In the genomic region with DNA sequence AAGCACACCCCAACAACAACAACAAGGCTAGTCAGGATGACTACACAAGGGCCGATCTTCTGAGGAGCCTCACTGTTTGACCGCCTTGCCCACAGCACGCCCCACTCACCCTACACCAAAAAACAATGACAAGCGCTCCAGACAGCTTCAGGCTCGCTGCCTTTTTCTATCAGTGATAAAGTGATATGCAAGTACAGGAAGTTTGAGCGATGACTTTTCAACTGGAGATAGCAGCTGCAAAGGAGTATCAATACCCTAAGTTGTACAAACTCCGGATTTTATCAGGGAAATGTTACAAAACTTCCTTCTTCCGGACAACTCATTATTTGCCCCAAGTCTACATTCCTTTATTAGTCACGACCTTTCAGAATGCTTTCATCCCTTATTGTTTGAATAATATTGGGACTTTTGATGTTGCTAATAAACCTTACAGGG, we compare ENCODE assay signal across 8 mouse cellular contexts. TPM values are rescaled to one million over a fixed set of nuclear protein-coding genes. Genes with fewer than 3 reads are reported as not detected.
DNase-seq lines count a peak whose midpoint lies in the region; ATAC-seq and TF ChIP-seq lines count a peak whose summit lies in the region.

No protein-coding gene starts in this region.

- H3K9ac ChIP-seq in lung, embryonic 14.5 days = peak overlapping the region; percentile 99
- peak overlapping the region; percentile 99 for H3K9ac ChIP-seq in hindbrain, embryonic 16.5 days (ENCODE audit: low read depth, low read length)
- peak overlapping the region; percentile 97 for H3K9ac ChIP-seq in midbrain, embryonic 13.5 days (replicated peaks)

- peak; percentile 29 for DNase-seq in lung, embryonic 14.5 days
- DNase-seq in lung, postnatal 10 days = no peak
- peak; percentile 17 for DNase-seq in c-Kit-positive CD71-positive TER-119-negative erythroid progenitor cells, embryonic 14.5 days (ENCODE audit: low read depth)
- no peak for DNase-seq in spleen, postnatal 14 days (ENCODE audit: low spot score in 2 of 2)
- no peak for DNase-seq in layer of hippocampus, postnatal 25 days (ENCODE audit: extremely low spot score in 1 of 2, low spot score in 1 of 2)

- no peak overlapping the region for H3K27ac ChIP-seq in lung, embryonic 14.5 days (ENCODE audit: low read depth)
- H3K27ac ChIP-seq in hindbrain, embryonic 16.5 days (ENCODE audit: low read depth, low read length) = no peak overlapping the region
- H3K27ac ChIP-seq in midbrain, embryonic 13.5 days = no peak overlapping the region

- H3K4me2 ChIP-seq in lung, embryonic 14.5 days = peak overlapping the region; percentile 93
- H3K4me2 ChIP-seq in hindbrain, embryonic 16.5 days (ENCODE audit: low read length) = peak overlapping the region; percentile 80
- H3K4me2 ChIP-seq in midbrain, embryonic 13.5 days (replicated peaks) = peak overlapping the region; percentile 94

- no peaks in the 10 kb centered on the region for H3K36me3 ChIP-seq in lung, embryonic 14.5 days (ENCODE audit: insufficient read depth)
- no peaks in the 10 kb centered on the region for H3K36me3 ChIP-seq in hindbrain, embryonic 16.5 days (ENCODE audit: control insufficient read depth, insufficient read depth, low read length)
- no peaks in the 10 kb centered on the region; the same call in 1 of the 2 replicates for H3K36me3 ChIP-seq in midbrain, embryonic 13.5 days

- no peaks in the 10 kb centered on the region for H3K27me3 ChIP-seq in lung, embryonic 14.5 days (ENCODE audit: insufficient read depth, low read length)
- no peaks in the 10 kb centered on the region for H3K27me3 ChIP-seq in hindbrain, embryonic 16.5 days (replicated peaks; ENCODE audit: control insufficient read depth, insufficient read depth, low read length)
- peaks cover 30% of the 10 kb centered on the region for H3K27me3 ChIP-seq in midbrain, embryonic 13.5 days

- H3K4me3 ChIP-seq in lung, embryonic 14.5 days (ENCODE audit: low read depth, low read length) = peak overlapping the region; percentile 96
- H3K4me3 ChIP-seq in hindbrain, embryonic 16.5 days (ENCODE audit: low read length) = peak overlapping the region; percentile 97
- peak overlapping the region; percentile 92 for H3K4me3 ChIP-seq in midbrain, embryonic 13.5 days (replicated peaks)

- ATAC-seq in lung, embryonic 14.5 days (ENCODE audit: insufficient read depth) = no peak
- ATAC-seq in hindbrain, embryonic 16.5 days = no peak
- no peak for ATAC-seq in midbrain, embryonic 13.5 days
- no peak for ATAC-seq in erythroid progenitor cell, adult 5-6 weeks (replicated peaks; ENCODE audit: low FRiP score, poor library complexity, severe bottlenecking)

- H3K4me1 ChIP-seq in lung, embryonic 14.5 days (ENCODE audit: insufficient read depth) = peaks cover 6% of the 10 kb centered on the region; the same call in 1 of the 2 replicates
- peaks cover 15% of the 10 kb centered on the region for H3K4me1 ChIP-seq in hindbrain, embryonic 16.5 days (ENCODE audit: control insufficient read depth, insufficient read depth, low read depth, low read length)
- H3K4me1 ChIP-seq in midbrain, embryonic 13.5 days (replicated peaks) = peaks cover 21% of the 10 kb centered on the region

- TF ChIP-seq CTCF in lung, embryonic 14.5 days (IDR thresholded peaks at IDR 0.05; ENCODE audit: low read depth) = no peak

- 15% methylated on average over 9 of the region's 9 CpGs for WGBS in lung, embryonic 14.5 days
- WGBS in hindbrain, embryonic 16.5 days = 45% methylated on average over 9 of the region's 9 CpGs
- WGBS in midbrain, embryonic 13.5 days = 58% methylated on average over 9 of the region's 9 CpGs

- no peaks in the 10 kb centered on the region for H3K9me3 ChIP-seq in lung, embryonic 14.5 days (ENCODE audit: low read depth, low read length)
- H3K9me3 ChIP-seq in hindbrain, embryonic 16.5 days (ENCODE audit: control insufficient read depth, low read length) = no peaks in the 10 kb centered on the region
- no peaks in the 10 kb centered on the region for H3K9me3 ChIP-seq in midbrain, embryonic 13.5 days

RNA-seq across cellular contexts. Expression of a gene that starts 1.5 kb away (rescaled TPM):
- 43.2 and 49.2 TPM in 2 replicates for polyA plus RNA-seq in lung, embryonic 14.5 days (2014; fragmentation: Nextera tagmentation; extraction: Ambion mirVana)
- 24.0 and 26.5 TPM in 2 replicates for polyA plus RNA-seq in hindbrain, embryonic 16.5 days (2015; fragmentation: Nextera tagmentation; extraction: Ambion mirVana)
- 28.7 and 29.1 TPM in 2 replicates for polyA plus RNA-seq in midbrain, embryonic 13.5 days (2015; fragmentation: Nextera tagmentation; extraction: Ambion mirVana)
- total RNA-seq in erythroid progenitor cell, adult 5-6 weeks (2015; ENCODE audit: low replicate concordance) = 13.8 and 17.3 TPM in 2 replicates
- 15.3 and 19.2 TPM in 2 replicates for total RNA-seq in erythroid progenitor cell, adult 5-6 weeks (2017; ENCODE audit: low replicate concordance)
- total RNA-seq in layer of hippocampus, postnatal 25 days (2021) = 10 to 100 TPM; 21.4 to 26.1 TPM

RNA-seq across cellular contexts. Expression of a gene that starts 32.4 kb away (rescaled TPM):
- not detected in 2 replicates for polyA plus RNA-seq in lung, embryonic 14.5 days (2014; fragmentation: Nextera tagmentation; extraction: Ambion mirVana)
- polyA plus RNA-seq in hindbrain, embryonic 16.5 days (2015; fragmentation: Nextera tagmentation; extraction: Ambion mirVana) = 0.15 and 0.18 TPM in 2 replicates
- polyA plus RNA-seq in midbrain, embryonic 13.5 days (2015; fragmentation: Nextera tagmentation; extraction: Ambion mirVana) = 0.31 and 0.94 TPM in 2 replicates
- not detected in 2 replicates for total RNA-seq in erythroid progenitor cell, adult 5-6 weeks (2015; ENCODE audit: low replicate concordance)
- not detected in 2 replicates for total RNA-seq in erythroid progenitor cell, adult 5-6 weeks (2017; ENCODE audit: low replicate concordance)
- under 1 TPM; 0.39 to 0.59 TPM for total RNA-seq in layer of hippocampus, postnatal 25 days (2021)

Comparison
In these comparisons a context has a peak if more than half of its experiments do, and no peak if none do; other contexts are left out.
1. DNase-seq: peak in lung, embryonic 14.5 days (single experiment) and c-Kit-positive CD71-positive TER-119-negative erythroid progenitor cells, embryonic 14.5 days (single experiment); none in lung, postnatal 10 days (single experiment), spleen, postnatal 14 days (0 of 2) and layer of hippocampus, postnatal 25 days (0 of 2).
2. Peak in every context shown above with its lines, with median percentiles within 50 percentile points of each other: H3K4me2 ChIP-seq, H3K4me3 ChIP-seq and H3K9ac ChIP-seq.